Mouse (Mus musculus) bone marrow macrophage, adult 2 months (primary cell): ENCODE data around the gene Eif4g3.

Source experiments
- CTCF ChIP-seq: IDR thresholded peaks from 2 replicates; pipeline ENCODE4 v1.5.1; 2012; ENCODE audit warnings: low read depth, mild to moderate bottlenecking, low read length, moderate library complexity
- POLR2A ChIP-seq: IDR thresholded peaks from 2 replicates; pipeline ENCODE4 v1.6.1; 2012; ENCODE audit warnings: mild to moderate bottlenecking, low read depth, low read length, borderline replicate concordance

- TF ChIP-seq CTCF (no peak), POLR2A (no peak)
Measured at GRCm38 (mm10) chr4:138127781-138128180, 135.0 kb downstream of the Eif4g3 start.
